Mouse (Mus musculus): ENCODE data around the gene Calr. TPM values are rescaled to one million over a fixed set of nuclear protein-coding genes. Genes with fewer than 3 reads are reported as not detected.

The Calr gene
- total RNA-seq, 2 experiments from 2014 or later: 178 to 214 TPM

GRCm38 (mm10) chr8:84815547-84815946, 31.2 kb downstream of the Calr start:
- peak; percentile 93 for DNase-seq

GRCm38 (mm10) chr8:84814555-84815441, 31.9 kb downstream of the Calr start:
- peak; percentile 57 for DNase-seq

- DNase-seq: no peak
These were observed 32.5 kb downstream of the Calr start for GRCm38 (mm10) chr8:84814240-84814554.

GRCm38 (mm10) chr8:84813830-84814229, 32.9 kb downstream of the Calr start:
- DNase-seq: no peak

- peak; percentile 55 for DNase-seq
These were observed 33.7 kb downstream of the Calr start for GRCm38 (mm10) chr8:84813059-84813458.

GRCm38 (mm10) chr8:84811303-84811702, 35.4 kb downstream of the Calr start:
- no peak for DNase-seq

GRCm38 (mm10) chr8:84810896-84811295, 35.8 kb downstream of the Calr start:
- DNase-seq: peak; percentile 84

- DNase-seq: no peak
These were observed 36.8 kb downstream of the Calr start for GRCm38 (mm10) chr8:84809941-84810280.

GRCm38 (mm10) chr8:84809109-84809940, 37.4 kb downstream of the Calr start:
- DNase-seq: no peak

- no peak for DNase-seq
These were observed 40.7 kb downstream of the Calr start for GRCm38 (mm10) chr8:84806031-84806430.

- peak; percentile 75 for DNase-seq
These were observed 46.5 kb downstream of the Calr start, which contains the start of gene Nfix for GRCm38 (mm10) chr8:84799999-84800831. TSS of gene Nfix (minus strand) at chr8:84800344.

GRCm38 (mm10) chr8:84799136-84799931, 47.4 kb downstream of the Calr start:
- DNase-seq: peak; percentile 72

GRCm38 (mm10) chr8:84798446-84799135, 48.1 kb downstream of the Calr start:
- no peak for DNase-seq

- no peak for DNase-seq
These were observed 48.8 kb downstream of the Calr start for GRCm38 (mm10) chr8:84797971-84798370.

- peak; percentile 39 for DNase-seq
These were observed 49.4 kb downstream of the Calr start for GRCm38 (mm10) chr8:84797256-84797797.

- peak; percentile 51 for DNase-seq
These were observed 52.2 kb downstream of the Calr start for GRCm38 (mm10) chr8:84794486-84794885.

GRCm38 (mm10) chr8:84793791-84794485, 52.8 kb downstream of the Calr start:
- peak; percentile 80 for DNase-seq

- no peak for DNase-seq
These were observed 53.6 kb downstream of the Calr start for GRCm38 (mm10) chr8:84793134-84793533.

- DNase-seq: no peak
These were observed 54.2 kb downstream of the Calr start for GRCm38 (mm10) chr8:84792429-84792947.
